In the genomic region with DNA sequence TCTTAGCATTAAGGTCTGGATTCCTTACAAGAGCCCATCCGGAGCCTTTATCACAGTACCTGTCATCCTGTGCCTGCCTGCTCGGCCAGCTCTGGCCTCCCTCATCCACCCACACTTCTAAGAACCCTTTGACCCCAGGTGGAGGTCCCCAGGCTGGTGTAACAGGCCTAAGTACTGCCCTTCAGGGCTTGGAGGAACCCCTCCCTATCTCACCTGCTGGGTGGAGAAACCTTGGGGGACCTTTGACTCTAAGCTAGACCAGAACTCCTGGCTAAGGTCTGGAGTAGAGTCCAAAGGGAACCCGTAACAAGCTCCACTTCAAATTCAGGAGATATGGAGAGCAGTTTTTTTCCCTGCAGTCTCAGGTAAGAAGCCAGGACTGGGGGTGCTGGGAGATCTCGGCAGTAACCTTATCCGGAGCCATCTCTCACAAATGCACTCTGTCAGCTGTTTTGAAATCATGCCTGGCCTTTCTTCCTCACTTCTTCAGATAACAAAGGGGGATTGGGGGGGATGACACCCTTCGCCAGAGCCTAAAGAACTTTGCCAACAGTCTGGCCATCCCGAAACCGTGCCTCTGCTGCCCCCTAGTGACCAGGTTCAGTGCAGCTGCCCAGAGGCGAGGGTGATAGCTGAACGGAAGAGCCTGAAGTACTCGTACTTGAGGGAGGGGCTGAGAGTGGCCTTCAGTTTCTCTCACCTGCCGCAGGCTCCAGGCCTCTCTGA, we compare ENCODE assay signal across 9 mouse cellular contexts. TPM values are rescaled to one million over a fixed set of nuclear protein-coding genes. Genes with fewer than 3 reads are reported as not detected.
DNase-seq lines count a peak whose midpoint lies in the region; ATAC-seq and TF ChIP-seq lines count a peak whose summit lies in the region.
"Had no signal": no experiment of that assay in that cellular context is flagged by ENCODE, and none has a peak within 500 bp of the region (broad histone marks: within the 10 kb centered on the region; RNA-seq: fewer than 3 reads in every experiment).

No protein-coding gene starts in this region.

- no peaks in the 10 kb centered on the region; the same call in 1 of the 2 replicates for H3K36me3 ChIP-seq in forebrain, postnatal 0 days (ENCODE audit: insufficient read depth)
- no peaks in the 10 kb centered on the region for H3K36me3 ChIP-seq in forebrain, embryonic 15.5 days
- peaks cover 11% of the 10 kb centered on the region for H3K36me3 ChIP-seq in heart, embryonic 10.5 days
- H3K36me3 ChIP-seq: limb, embryonic 12.5 days had no signal

- H3K4me3 ChIP-seq in forebrain, postnatal 0 days (ENCODE audit: low read depth, low read length): no peak overlapping the region
- H3K4me3 ChIP-seq in forebrain, embryonic 15.5 days: no peak overlapping the region
- H3K4me3 ChIP-seq in heart, embryonic 10.5 days: peak overlapping the region; percentile 22; the same call in 1 of the 2 replicates
- H3K4me3 ChIP-seq: limb, embryonic 12.5 days had no signal

- DNase-seq in forebrain, postnatal 0 days: peak; percentile 83
- DNase-seq in T-cell, adult 2 months (ENCODE audit: low spot score): peak; percentile 86
- DNase-seq in cerebellum, postnatal 4 days (ENCODE audit: low spot score in 2 of 2): peak; percentile 92 to 94
- DNase-seq in heart, embryonic 10.5 days (ENCODE audit: low spot score): peak; percentile 90
- DNase-seq in layer of hippocampus, postnatal 14 days (ENCODE audit: low spot score in 2 of 2): peak; percentile 75 to 78
- DNase-seq in spleen, postnatal 36 days (ENCODE audit: low spot score in 2 of 2): peak; percentile 75 to 80

- peak; percentile 92 for TF ChIP-seq CTCF in forebrain, postnatal 0 days (IDR thresholded peaks at IDR 0.05; ENCODE audit: low read depth)

- ATAC-seq in forebrain, postnatal 0 days: no peak
- ATAC-seq in forebrain, embryonic 15.5 days (replicated peaks): no peak
- ATAC-seq in megakaryocyte-erythroid progenitor cell, adult 5-6 weeks (replicated peaks; ENCODE audit: low FRiP score, low TSS enrichment, poor library complexity, severe bottlenecking): peak; percentile 56

- H3K9me3 ChIP-seq in forebrain, postnatal 0 days (ENCODE audit: low read length): no peaks in the 10 kb centered on the region
- H3K9me3 ChIP-seq in forebrain, embryonic 15.5 days: no peaks in the 10 kb centered on the region
- H3K9me3 ChIP-seq in heart, embryonic 10.5 days: no peaks in the 10 kb centered on the region
- H3K9me3 ChIP-seq: limb, embryonic 12.5 days had no signal

- no peaks in the 10 kb centered on the region for H3K27me3 ChIP-seq in forebrain, postnatal 0 days (ENCODE audit: insufficient read depth, low read length)
- H3K27me3 ChIP-seq in forebrain, embryonic 15.5 days: no peaks in the 10 kb centered on the region
- H3K27me3 ChIP-seq in heart, embryonic 10.5 days (ENCODE audit: insufficient read depth, poor library complexity, severe bottlenecking): peaks cover 16% of the 10 kb centered on the region
- H3K27me3 ChIP-seq: limb, embryonic 12.5 days had no signal

- WGBS in forebrain, postnatal 0 days: 20% methylated on average over 12 of the region's 12 CpGs
- 20% methylated on average over 12 of the region's 12 CpGs for WGBS in forebrain, embryonic 15.5 days
- WGBS in heart, embryonic 10.5 days: 15% methylated on average over 12 of the region's 12 CpGs

- no peak overlapping the region for H3K27ac ChIP-seq in forebrain, postnatal 0 days (ENCODE audit: low read depth, low read length)
- H3K27ac ChIP-seq in forebrain, embryonic 15.5 days (replicated peaks): no peak overlapping the region
- H3K27ac ChIP-seq in heart, embryonic 10.5 days: no peak overlapping the region; the same call in 1 of the 2 replicates
- H3K27ac ChIP-seq: limb, embryonic 12.5 days had no signal

- H3K9ac ChIP-seq in forebrain, postnatal 0 days: no peak overlapping the region
- no peak overlapping the region for H3K9ac ChIP-seq in forebrain, embryonic 15.5 days (replicated peaks)
- H3K9ac ChIP-seq: limb, embryonic 12.5 days had no signal

- H3K4me1 ChIP-seq in forebrain, postnatal 0 days (ENCODE audit: insufficient read depth): 0 out of 2 replicates have a peak, but pooled peaks cover 4% of the 10 kb centered on the region
- H3K4me1 ChIP-seq in forebrain, embryonic 15.5 days: peaks cover 28% of the 10 kb centered on the region
- H3K4me1 ChIP-seq in heart, embryonic 10.5 days: peaks cover 42% of the 10 kb centered on the region

- H3K4me2 ChIP-seq in forebrain, postnatal 0 days (ENCODE audit: low read depth): no peak overlapping the region
- H3K4me2 ChIP-seq in forebrain, embryonic 15.5 days (replicated peaks): no peak overlapping the region
- H3K4me2 ChIP-seq: limb, embryonic 12.5 days had no signal

RNA-seq across cellular contexts. Expression of gene Tmem104, which starts 5.2 kb away (rescaled TPM):
- 5.4 and 7.6 TPM in 2 replicates for total RNA-seq in forebrain, postnatal 0 days (2014; rRNA removed)
- 8.8 and 9.9 TPM in 2 replicates for polyA plus RNA-seq in forebrain, postnatal 0 days (2015; fragmentation: Nextera tagmentation; extraction: Ambion mirVana)
- 10.8 and 12.4 TPM in 2 replicates for polyA plus RNA-seq in forebrain, embryonic 15.5 days (2015; fragmentation: Nextera tagmentation; extraction: Ambion mirVana)
- polyA plus RNA-seq in heart, embryonic 10.5 days (2016; fragmentation: Nextera tagmentation; extraction: Ambion mirVana): 9.6 TPM in 2 replicates
- 10 to 100 TPM; 15.0 to 21.2 TPM for total RNA-seq in layer of hippocampus, postnatal 14 days (2021)
- 5.0 and 10.1 TPM in 2 replicates for total RNA-seq in megakaryocyte-erythroid progenitor cell, adult 5-6 weeks (2014; fragmentation: Nextera tagmentation)
- total RNA-seq in megakaryocyte-erythroid progenitor cell, adult 5-6 weeks (2017): 1.8 and 7.9 TPM in 2 replicates

RNA-seq across cellular contexts. Expression of gene Nat9, which starts 5.6 kb away (rescaled TPM):
- total RNA-seq in forebrain, postnatal 0 days (2014; rRNA removed): 19.2 and 20.3 TPM in 2 replicates
- 17.7 and 18.6 TPM in 2 replicates for polyA plus RNA-seq in forebrain, postnatal 0 days (2015; fragmentation: Nextera tagmentation; extraction: Ambion mirVana)
- 19.0 and 24.1 TPM in 2 replicates for polyA plus RNA-seq in forebrain, embryonic 15.5 days (2015; fragmentation: Nextera tagmentation; extraction: Ambion mirVana)
- polyA plus RNA-seq in heart, embryonic 10.5 days (2016; fragmentation: Nextera tagmentation; extraction: Ambion mirVana): 15.8 and 17.0 TPM in 2 replicates
- 10 to 100 TPM; 19.3 to 19.9 TPM for total RNA-seq in layer of hippocampus, postnatal 14 days (2021)
- 15.0 and 24.9 TPM in 2 replicates for total RNA-seq in megakaryocyte-erythroid progenitor cell, adult 5-6 weeks (2014; fragmentation: Nextera tagmentation)
- 19.4 and 51.5 TPM in 2 replicates for total RNA-seq in megakaryocyte-erythroid progenitor cell, adult 5-6 weeks (2017)

RNA-seq across cellular contexts. Expression of gene Slc9a3r1, which starts 18.9 kb away (rescaled TPM):
- 44.2 and 48.5 TPM in 2 replicates for total RNA-seq in forebrain, postnatal 0 days (2014; rRNA removed)
- 68.4 and 73.9 TPM in 2 replicates for polyA plus RNA-seq in forebrain, postnatal 0 days (2015; fragmentation: Nextera tagmentation; extraction: Ambion mirVana)
- 45.8 and 50.5 TPM in 2 replicates for polyA plus RNA-seq in forebrain, embryonic 15.5 days (2015; fragmentation: Nextera tagmentation; extraction: Ambion mirVana)
- polyA plus RNA-seq in heart, embryonic 10.5 days (2016; fragmentation: Nextera tagmentation; extraction: Ambion mirVana): 29.5 and 74.6 TPM in 2 replicates
- total RNA-seq in layer of hippocampus, postnatal 14 days (2021): 10 to 100 TPM; 79.3 to 82.2 TPM
- 20.4 and 22.2 TPM in 2 replicates for total RNA-seq in megakaryocyte-erythroid progenitor cell, adult 5-6 weeks (2014; fragmentation: Nextera tagmentation)
- 25.9 and 28.3 TPM in 2 replicates for total RNA-seq in megakaryocyte-erythroid progenitor cell, adult 5-6 weeks (2017)

RNA-seq across cellular contexts. Expression of gene Cd300lf, which starts 48.3 kb away (rescaled TPM):
- 0.24 TPM in 1 of 2 replicates, not detected in the other for total RNA-seq in forebrain, postnatal 0 days (2014; rRNA removed)
- polyA plus RNA-seq in forebrain, postnatal 0 days (2015; fragmentation: Nextera tagmentation; extraction: Ambion mirVana): 0.05 and 0.18 TPM in 2 replicates
- 0.10 TPM in 1 of 2 replicates, not detected in the other for polyA plus RNA-seq in forebrain, embryonic 15.5 days (2015; fragmentation: Nextera tagmentation; extraction: Ambion mirVana)
- polyA plus RNA-seq in heart, embryonic 10.5 days (2016; fragmentation: Nextera tagmentation; extraction: Ambion mirVana): 0.08 and 0.27 TPM in 2 replicates
- total RNA-seq in layer of hippocampus, postnatal 14 days (2021): under 1 TPM; 0.35 to 0.76 TPM
- 2.1 TPM in 1 of 2 replicates, not detected in the other for total RNA-seq in megakaryocyte-erythroid progenitor cell, adult 5-6 weeks (2014; fragmentation: Nextera tagmentation)
- 1.0 and 3.4 TPM in 2 replicates for total RNA-seq in megakaryocyte-erythroid progenitor cell, adult 5-6 weeks (2017)
